Mouse (Mus musculus) limb, embryonic 13.5 days (tissue): ENCODE measurements around the gene Scyl3. TPM values are rescaled to one million over a fixed set of nuclear protein-coding genes. Genes with fewer than 3 reads are reported as not detected.

Experiments
- ATAC-seq: fragments of 200-750 bp; cut with Nextera tagmentation; 2 replicates; pipeline ENCODE4 v1.8.0; 2017; ENCODE audit warnings: low read depth, moderate number of reproducible peaks, moderate TSS enrichment; ENCODE audit not compliant: low FRiP score
- H3K27ac ChIP-seq: fragments of 300-500 bp; sonication (generic); 2 replicates; pipeline ENCODE4 v1.5.1; 2015; ENCODE audit warnings: inconsistent platforms, mild to moderate bottlenecking, moderate library complexity
- H3K27me3 ChIP-seq: fragments of 300-500 bp; sonication (generic); 2 replicates; pipeline ENCODE4 v1.6.1; 2015; ENCODE audit warnings: mild to moderate bottlenecking, inconsistent platforms
- H3K36me3 ChIP-seq: fragments of 300-500 bp; sonication (generic); 2 replicates; pipeline ENCODE4 v1.6.1; 2015; ENCODE audit warnings: inconsistent platforms, mild to moderate bottlenecking, moderate library complexity
- H3K4me1 ChIP-seq: fragments of 300-500 bp; sonication (generic); 2 replicates; pipeline ENCODE4 v1.6.1; 2015; ENCODE audit warnings: inconsistent platforms
- H3K4me2 ChIP-seq: fragments of 300-500 bp; sonication (generic); replicated peaks from 2 replicates; pipeline ENCODE4 v1.6.1; 2015; ENCODE audit warnings: inconsistent platforms, mild to moderate bottlenecking, moderate library complexity
- H3K4me3 ChIP-seq: fragments of 300-500 bp; sonication (generic); 2 replicates; pipeline ENCODE4 v1.5.1; 2015; ENCODE audit warnings: moderate library complexity, mild to moderate bottlenecking, inconsistent platforms
- H3K9ac ChIP-seq: fragments of 300-500 bp; sonication (generic); 2 replicates; pipeline ENCODE4 v1.6.1; 2015; ENCODE audit warnings: mild to moderate bottlenecking, inconsistent platforms
- H3K9me3 ChIP-seq: fragments of 300-500 bp; sonication (generic); 2 replicates; pipeline ENCODE4 v1.6.1; 2016; ENCODE audit warnings: inconsistent platforms
- WGBS: fragments of 180-500 bp; shearing (Covaris S2); methylation state at CpG from one replicate; pipeline ENCODE4 v1.1.7; 2015; 5-methylcytosine and 5-hydroxymethylcytosine counted together
- polyA plus RNA-seq: library from polyadenylated mRNA; unstranded; fragments of >200 nt; fragmentation: Nextera tagmentation; extraction: Ambion mirVana; gene quantifications from 2 replicates; pipeline ENCODE4 v1.2.1, GENCODE M21; 2015

Scyl3 gene
- polyA plus RNA-seq, 1 experiment from 2014 or later, result 19.1 TPM

DNA sequence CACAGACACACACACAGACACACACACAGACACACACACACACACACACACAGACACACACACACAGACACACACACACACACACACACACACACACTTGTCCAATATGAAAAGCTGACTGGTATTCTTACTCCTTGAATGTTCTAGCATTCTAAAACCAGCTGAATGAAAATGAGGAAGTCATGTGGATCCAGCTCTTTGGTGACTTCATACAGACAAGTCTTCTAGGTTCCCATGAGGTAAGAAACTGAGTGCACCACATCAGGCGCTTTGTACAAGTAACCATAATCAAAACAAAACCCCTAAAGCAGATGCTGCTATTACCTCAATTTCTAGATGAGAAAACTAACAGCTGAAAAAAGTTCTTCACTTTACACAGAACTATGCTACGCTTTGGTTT is 46.2 kb downstream of the Scyl3 start:
- Histone ChIP-seq H3K4me2 (no peak overlapping the region), H3K36me3 (peaks cover 41% of the 10 kb centered on the region), H3K27ac (no peak overlapping the region), H3K4me3 (no peak overlapping the region), H3K9me3 (no peaks in the 10 kb centered on the region), H3K27me3 (no peaks in the 10 kb centered on the region), H3K4me1 (no peaks in the 10 kb centered on the region), H3K9ac (no peak overlapping the region)
- 96% methylated on average over 2 of the region's 2 CpGs for WGBS
- ATAC-seq, result no peak

DNA sequence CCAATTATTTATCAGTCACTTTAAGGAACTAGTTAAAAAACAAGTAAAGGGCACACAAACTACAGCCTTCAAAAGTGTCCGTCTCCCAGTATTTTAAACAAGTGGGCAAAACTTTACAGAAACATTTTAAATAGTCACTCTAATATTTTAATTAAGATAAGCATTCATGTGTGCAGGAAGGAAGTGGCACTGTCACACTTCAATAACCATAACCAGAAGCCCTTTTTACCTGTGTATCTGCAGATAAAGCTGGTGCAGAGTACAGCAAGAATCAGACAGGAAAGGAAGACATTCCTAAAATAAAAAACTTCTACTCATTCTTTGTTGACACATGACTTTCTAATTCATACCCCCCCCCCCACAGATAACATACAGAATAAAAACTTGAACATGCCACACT is 47.6 kb downstream of the Scyl3 start:
- Histone ChIP-seq H3K9me3 (no peaks in the 10 kb centered on the region), H3K4me1 (no peaks in the 10 kb centered on the region), H3K9ac (no peak overlapping the region), H3K36me3 (peaks cover 49% of the 10 kb centered on the region), H3K27me3 (no peaks in the 10 kb centered on the region), H3K4me3 (no peak overlapping the region), H3K4me2 (no peak overlapping the region), H3K27ac (no peak overlapping the region)
- ATAC-seq, result no peak
- 90% methylated on average over 1 of the region's 1 CpGs for WGBS

DNA sequence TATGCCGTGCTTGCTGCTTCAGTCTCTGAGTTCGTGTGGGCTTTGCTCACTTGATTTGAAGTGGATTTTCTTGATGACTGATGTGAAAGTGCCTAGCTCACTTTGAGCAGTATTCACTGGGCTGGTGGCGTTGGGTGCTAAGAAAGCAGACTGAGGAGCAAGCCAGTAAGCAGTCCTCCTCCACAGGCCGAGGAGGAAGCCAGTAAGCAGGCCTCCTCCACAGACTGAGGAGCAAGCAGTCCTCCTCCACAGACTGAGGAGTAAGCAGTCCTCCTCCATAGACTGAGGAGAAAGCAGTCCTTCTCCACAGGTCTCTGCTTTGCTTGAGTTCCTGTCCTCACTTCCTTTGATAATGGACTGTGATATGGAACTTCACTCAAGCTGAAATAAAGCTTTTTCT is 63.5 kb downstream of the Scyl3 start:
- no peaks in the 10 kb centered on the region for H3K27me3 ChIP-seq
- no peak overlapping the region for H3K4me3 ChIP-seq
- no peak overlapping the region for H3K4me2 ChIP-seq
- no peak for ATAC-seq
- no peak overlapping the region for H3K27ac ChIP-seq
- 80% methylated on average over 4 of the region's 4 CpGs for WGBS
- peaks cover 8% of the 10 kb centered on the region for H3K36me3 ChIP-seq
- H3K4me1 ChIP-seq, result peaks cover 9% of the 10 kb centered on the region
- no peaks in the 10 kb centered on the region for H3K9me3 ChIP-seq
- H3K9ac ChIP-seq, result no peak overlapping the region

DNA sequence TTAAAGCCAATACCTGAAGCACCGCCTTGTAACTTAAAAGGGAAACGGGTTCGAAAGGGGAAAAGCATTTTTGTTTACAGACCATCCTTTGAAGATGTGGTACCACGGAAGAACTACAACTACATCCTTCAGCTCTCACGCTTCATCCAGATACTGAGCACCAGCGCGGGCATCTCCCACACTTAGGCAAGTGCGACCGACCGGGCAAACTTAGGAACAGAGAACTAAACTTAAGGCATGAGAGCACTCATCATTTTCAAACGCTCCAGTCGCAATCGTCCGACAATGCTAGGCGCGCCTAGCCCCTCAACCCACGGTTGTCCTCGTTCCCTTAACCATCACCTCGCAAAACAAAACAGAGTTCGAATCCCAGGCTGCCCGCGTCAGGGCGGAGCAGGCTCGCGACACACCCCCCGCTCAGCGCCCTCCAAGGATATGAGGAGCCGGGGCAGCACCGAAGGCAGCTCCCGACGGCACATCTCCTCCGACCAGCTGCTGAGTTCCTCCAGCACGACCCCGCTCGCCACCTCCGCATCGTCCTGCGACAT is 65.3 kb downstream of the Scyl3 start:
- Histone ChIP-seq H3K4me1 (peaks cover 9% of the 10 kb centered on the region), H3K4me3 (peak overlapping the region; percentile 79), H3K4me2 (peak overlapping the region; percentile 70), H3K9me3 (no peaks in the 10 kb centered on the region), H3K36me3 (no peaks in the 10 kb centered on the region), H3K27ac (no peak overlapping the region; the same call in 1 of the 2 replicates), H3K27me3 (no peaks in the 10 kb centered on the region), H3K9ac (peak overlapping the region; percentile 83)
- 1% methylated on average over 38 of the region's 38 CpGs for WGBS
- ATAC-seq, result peak; percentile 81

DNA sequence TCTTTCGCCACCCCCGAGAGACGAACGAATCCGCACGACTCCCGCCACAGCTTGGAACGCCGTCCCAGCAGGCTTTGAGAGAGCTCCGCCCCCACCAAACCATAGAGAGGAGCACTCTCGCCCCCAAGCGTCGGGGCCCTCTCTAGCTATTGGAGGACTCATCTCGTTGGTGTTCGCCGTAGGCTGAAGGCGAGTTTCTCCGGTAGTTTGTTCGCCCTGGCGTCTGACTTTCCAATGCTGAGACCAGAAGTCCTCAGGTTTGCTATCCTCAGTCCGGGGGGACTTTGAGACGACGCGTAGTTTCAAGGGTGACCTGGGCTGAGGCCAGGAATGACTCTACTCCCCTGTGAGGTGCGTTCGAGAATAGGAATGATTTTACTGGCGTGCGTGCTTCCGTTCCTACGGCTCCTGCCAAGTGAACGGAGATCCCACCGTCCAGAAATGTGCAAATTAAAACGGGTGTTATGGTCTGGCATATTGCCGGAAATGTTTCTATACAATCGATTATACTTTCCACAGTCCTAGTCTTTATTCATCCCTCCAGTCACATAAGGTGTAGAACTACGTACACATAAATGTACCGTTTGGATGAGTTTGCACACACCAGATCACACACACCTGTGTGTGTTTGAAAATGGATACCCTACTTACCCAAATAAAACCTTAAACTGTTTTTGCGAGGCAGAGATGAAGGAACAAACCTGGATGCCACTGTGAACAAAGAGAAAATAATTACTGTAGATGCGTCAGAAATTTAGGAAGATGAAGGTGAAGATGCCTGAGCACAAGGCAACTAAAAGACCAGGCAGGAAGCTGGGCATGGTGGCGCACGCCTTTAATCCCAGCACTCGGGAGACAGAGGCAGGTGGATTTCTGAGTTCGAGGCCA is 66.1 kb downstream of the Scyl3 start, which contains the start of the genes BC055324 and Mettl18:
TSS of gene BC055324 (minus strand) at position 76 of the 888 bp plus-strand sequence.
TSS of gene Mettl18 (plus strand) at position 169 of the 888 bp plus-strand sequence.
- Histone ChIP-seq H3K27ac (peak within 1 kb of the TSS; percentile 85), H3K9me3 (no peaks in the 10 kb centered on the region)

DNA sequence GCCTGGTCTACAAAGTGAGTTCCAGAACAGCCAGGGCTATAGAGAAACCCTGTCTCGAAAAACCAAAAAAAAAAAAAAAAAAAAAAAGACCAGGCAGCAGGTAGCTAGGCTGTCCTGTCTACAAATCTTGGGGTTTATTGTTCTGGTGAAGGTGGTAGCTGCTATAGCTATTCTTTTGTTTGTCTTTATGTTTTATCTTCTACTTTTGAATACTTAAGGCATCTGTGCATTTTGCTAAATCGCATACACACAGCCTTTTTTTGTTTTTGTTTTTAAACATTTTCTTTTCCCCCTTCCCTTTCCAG is 66.7 kb downstream of the Scyl3 start:
- peak overlapping the region; percentile 65 for H3K4me2 ChIP-seq
- WGBS, result 80% methylated on average over 2 of the region's 2 CpGs
- no peaks in the 10 kb centered on the region for H3K9me3 ChIP-seq
- peaks cover 9% of the 10 kb centered on the region for H3K4me1 ChIP-seq
- no peak for ATAC-seq
- H3K27ac ChIP-seq, result no peak overlapping the region
- H3K27me3 ChIP-seq, result no peaks in the 10 kb centered on the region
- no peak overlapping the region; the same call in 1 of the 2 replicates for H3K9ac ChIP-seq
- H3K36me3 ChIP-seq, result no peaks in the 10 kb centered on the region
- H3K4me3 ChIP-seq, result peak overlapping the region; percentile 79

More for the DNA sequence above, 66.1 kb downstream of the Scyl3 start, which contains the start of the genes BC055324 and Mettl18:
- Histone ChIP-seq H3K4me2 (peak within 1 kb of the TSS; percentile 70), H3K4me3 (peak within 1 kb of the TSS; percentile 79), H3K9ac (peak within 1 kb of the TSS; percentile 83), H3K4me1 (peaks cover 9% of the 10 kb centered on the region), H3K36me3 (no peaks in the 10 kb centered on the region), H3K27me3 (no peaks in the 10 kb centered on the region)
- WGBS, result 3% methylated on average over 43 of the region's 43 CpGs
- ATAC-seq, result peak; percentile 98

DNA sequence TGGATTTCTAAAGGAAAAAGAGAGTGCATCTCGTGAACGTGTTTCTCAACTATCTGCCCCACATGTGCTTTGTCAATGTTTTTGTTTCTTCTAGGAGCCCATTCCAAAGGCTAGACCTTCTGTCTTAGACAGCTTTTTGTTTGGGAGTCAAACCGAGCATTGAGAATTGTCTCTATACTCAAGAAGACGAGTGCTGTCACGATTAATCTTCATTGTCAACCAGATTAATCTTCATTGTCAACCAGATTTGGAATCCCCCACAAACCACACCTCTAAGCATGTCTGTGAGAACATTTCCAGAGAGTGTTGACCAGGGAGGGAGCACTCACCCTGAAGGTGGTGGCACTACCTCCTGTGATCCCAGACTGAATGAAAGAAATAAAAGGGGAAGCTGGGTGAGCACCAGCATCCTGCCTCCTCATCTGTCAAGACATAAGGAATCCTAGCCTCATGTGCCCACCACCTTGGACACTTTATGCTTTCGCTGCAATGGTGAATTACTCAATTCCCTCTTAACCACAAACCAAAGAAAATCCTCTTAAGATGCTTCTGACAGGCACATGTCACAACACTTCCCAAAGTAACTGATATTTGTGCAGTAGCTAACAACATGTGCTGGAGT is 73.0 kb downstream of the Scyl3 start:
- no peak for ATAC-seq
- Histone ChIP-seq H3K9me3 (no peaks in the 10 kb centered on the region), H3K36me3 (no peaks in the 10 kb centered on the region), H3K27me3 (no peaks in the 10 kb centered on the region), H3K4me2 (no peak overlapping the region), H3K27ac (no peak overlapping the region), H3K9ac (no peak overlapping the region), H3K4me1 (no peaks in the 10 kb centered on the region), H3K4me3 (no peak overlapping the region)
- WGBS, result 73% methylated on average over 6 of the region's 6 CpGs

DNA sequence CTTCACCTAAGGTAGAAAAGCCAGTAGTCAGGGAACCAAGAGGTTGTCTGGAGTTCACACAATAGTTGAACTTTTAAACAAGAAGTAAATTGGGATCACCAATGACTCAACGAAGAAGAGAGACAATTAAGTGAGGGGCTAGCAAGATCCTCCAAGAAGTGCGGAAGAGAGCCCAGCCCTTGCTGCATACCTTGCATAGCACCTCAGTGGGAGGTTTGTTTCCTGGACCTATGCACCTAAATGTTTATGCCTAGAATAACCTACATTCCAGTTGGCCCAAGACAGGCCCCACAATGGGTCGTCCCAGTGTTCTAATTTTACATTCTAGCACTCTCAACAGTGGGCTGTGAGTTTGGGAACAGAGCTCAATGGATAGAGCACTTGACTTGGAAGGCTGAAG is 75.4 kb downstream of the Scyl3 start:
- Histone ChIP-seq H3K4me3 (no peak overlapping the region), H3K4me1 (no peaks in the 10 kb centered on the region), H3K36me3 (no peaks in the 10 kb centered on the region), H3K9me3 (no peaks in the 10 kb centered on the region), H3K4me2 (no peak overlapping the region), H3K27ac (no peak overlapping the region), H3K9ac (no peak overlapping the region), H3K27me3 (no peaks in the 10 kb centered on the region)
- no peak for ATAC-seq
- WGBS, result 69% methylated on average over 3 of the region's 3 CpGs

Other genes with a start within 250 kb of the Scyl3 start
- 0.18 TPM in 1 of 2 replicates, not detected in the other for gene Mettl11b, start 203.9 kb upstream of the Scyl3 start, polyA plus RNA-seq
- gene Kifap3, start 149.5 kb upstream of the Scyl3 start, polyA plus RNA-seq, result 50.0 and 50.6 TPM in 2 replicates
- gene BC055324, start 65.7 kb downstream of the Scyl3 start, polyA plus RNA-seq, result 24.3 and 26.4 TPM in 2 replicates
- gene Mettl18, start 65.8 kb downstream of the Scyl3 start, polyA plus RNA-seq, result 9.3 and 10.2 TPM in 2 replicates
- gene Sele, start 119.1 kb downstream of the Scyl3 start, polyA plus RNA-seq, result 0.08 TPM in 2 replicates
- 0.32 TPM in 1 of 2 replicates, not detected in the other for gene Sell, start 132.9 kb downstream of the Scyl3 start, polyA plus RNA-seq
- gene Selp, start 186.2 kb downstream of the Scyl3 start, polyA plus RNA-seq, result not detected in 2 replicates
- gene F5, start 222.7 kb downstream of the Scyl3 start, polyA plus RNA-seq, result 0.09 and 0.24 TPM in 2 replicates